In genomic region chr3:68059162-68059800, GRCm38 (mm10) we compare ENCODE assay signal across 8 mouse cellular contexts. TPM values are rescaled to one million over a fixed set of nuclear protein-coding genes. Genes with fewer than 3 reads are reported as not detected.
DNase-seq lines count a peak whose midpoint lies in the region.

No protein-coding gene starts in this region.

- peak; percentile 29 to 50 for DNase-seq in heart, postnatal 10 days
- DNase-seq in heart, adult 9 months (ENCODE audit: low spot score in 2 of 2): no peak
- peak; percentile 50 for DNase-seq in ES-CJ7 (ENCODE audit: low read depth, low spot score)
- DNase-seq in embryonic facial prominence, embryonic 10.5 days (ENCODE audit: low spot score): peak; percentile 26
- DNase-seq in kidney, postnatal 14 days: peak; percentile 15
- DNase-seq in retina, postnatal 1 day: peak; percentile 71
- no peak for DNase-seq in urinary bladder, postnatal 14 days (ENCODE audit: low spot score)
- no peak for DNase-seq in testis, postnatal 10 days (ENCODE audit: low spot score)

- H3K4me1 ChIP-seq in embryonic facial prominence, embryonic 10.5 days: no peaks in the 10 kb centered on the region

- no peaks in the 10 kb centered on the region; the same call in 1 of the 2 replicates for H3K27me3 ChIP-seq in embryonic facial prominence, embryonic 10.5 days (replicated peaks; ENCODE audit: low read depth, poor library complexity, severe bottlenecking)

- H3K4me3 ChIP-seq in embryonic facial prominence, embryonic 10.5 days: no peak overlapping the region

- 52% methylated on average over 2 of the region's 2 CpGs for WGBS in embryonic facial prominence, embryonic 10.5 days

- intact Hi-C loops in heart, postnatal 10 days (cut with DNase I): loop anchor here (5.0 to 10.0 kb wide), 2 partner anchors 406 to 558 kb away; no protein-coding TSS in a partner anchor

- H3K36me3 ChIP-seq in embryonic facial prominence, embryonic 10.5 days (replicated peaks): no peaks in the 10 kb centered on the region

- H3K9me3 ChIP-seq in embryonic facial prominence, embryonic 10.5 days: no peaks in the 10 kb centered on the region

- H3K27ac ChIP-seq in embryonic facial prominence, embryonic 10.5 days (replicated peaks): no peak overlapping the region

RNA-seq across cellular contexts. Expression of gene Schip1, which starts 5.3 kb away (rescaled TPM):
- total RNA-seq in heart, postnatal 10 days (2021): 100 to 1,000 TPM; 170 to 173 TPM
- 37.8 and 39.4 TPM in 2 replicates for polyA plus RNA-seq in embryonic facial prominence, embryonic 10.5 days (2016; fragmentation: Nextera tagmentation; extraction: Ambion mirVana)

Comparison
In these comparisons a context has a peak if more than half of its experiments do, and no peak if none do; other contexts are left out.
1. DNase-seq: peak in heart, postnatal 10 days (2 of 2), ES-CJ7 (single experiment), embryonic facial prominence, embryonic 10.5 days (single experiment), kidney, postnatal 14 days (single experiment) and retina, postnatal 1 day (single experiment); none in heart, adult 9 months (0 of 2), urinary bladder, postnatal 14 days (single experiment) and testis, postnatal 10 days (single experiment).